Mouse (Mus musculus): ENCODE data around the gene Abhd8.
A peak's percentile ranks its signal among the peaks of the same experiment; 100 is the strongest.
"Not testable (repeated sequence)": the region's sequence is repeated elsewhere in the genome, so short reads cannot be mapped to it uniquely, and the experiment has no call there.

Abhd8 gene

DNA sequence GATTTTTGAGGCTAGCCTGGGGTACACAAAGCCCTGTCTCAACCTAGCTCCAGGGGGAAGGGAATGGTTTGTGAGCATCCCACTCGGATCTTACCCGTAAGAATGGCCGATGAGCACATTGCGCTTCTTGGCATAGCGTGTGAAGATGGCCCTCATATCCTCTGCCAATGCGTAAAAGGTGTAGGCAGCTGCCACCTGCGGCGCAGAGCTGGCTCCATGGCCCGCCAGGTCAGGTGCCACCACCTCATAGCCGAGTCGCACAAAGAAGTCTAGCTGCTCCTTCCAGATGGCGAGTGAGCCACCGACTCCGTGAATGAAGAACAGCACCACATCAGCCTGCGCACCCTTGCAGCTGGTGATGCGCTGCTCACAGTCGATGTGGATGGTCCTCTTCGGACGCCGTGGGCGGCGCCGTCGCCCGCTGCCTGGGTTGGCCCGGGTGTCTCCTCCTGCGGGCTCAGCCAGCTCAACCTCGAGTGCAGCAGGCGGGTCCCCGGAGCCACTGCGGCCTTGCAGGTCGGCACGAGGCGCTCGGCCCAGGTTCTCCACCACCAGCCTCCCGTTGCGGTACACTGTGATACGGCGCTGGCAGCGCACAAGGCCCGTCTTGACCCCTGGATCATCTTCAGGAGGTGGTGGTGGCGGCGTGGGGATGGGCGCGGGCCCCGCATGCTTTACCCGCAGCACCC is 2.2 kb downstream of the Abhd8 start:
- DNase-seq (ENCODE audit: low read depth, low spot score): peak; percentile 40

DNA sequence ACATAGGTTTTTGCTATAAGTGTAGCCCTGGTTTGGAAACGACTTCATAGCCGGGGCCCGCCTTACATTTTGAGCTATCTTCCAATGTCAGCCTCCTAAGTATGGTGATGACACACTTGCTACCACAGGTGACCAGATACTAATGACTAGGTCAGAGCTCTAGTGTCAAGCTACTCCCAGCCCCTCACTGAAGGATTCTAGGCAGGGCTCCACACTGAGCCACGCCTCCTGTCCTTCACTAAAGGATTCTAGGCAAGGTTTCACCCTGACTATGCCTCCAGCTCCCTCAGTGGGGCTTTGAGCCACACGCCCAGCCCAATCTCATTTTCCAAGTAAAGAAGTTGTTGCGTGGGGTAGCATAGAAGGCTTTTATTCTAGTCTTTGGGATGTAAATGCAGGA is 2.7 kb downstream of the Abhd8 start:
- DNase-seq (ENCODE audit: low read depth, low spot score): no peak

- DNase-seq (ENCODE audit: low read depth, low spot score): no peak
Measured at GRCm38 (mm10) chr8:71457659-71458270, 5.7 kb downstream of the Abhd8 start.

DNA sequence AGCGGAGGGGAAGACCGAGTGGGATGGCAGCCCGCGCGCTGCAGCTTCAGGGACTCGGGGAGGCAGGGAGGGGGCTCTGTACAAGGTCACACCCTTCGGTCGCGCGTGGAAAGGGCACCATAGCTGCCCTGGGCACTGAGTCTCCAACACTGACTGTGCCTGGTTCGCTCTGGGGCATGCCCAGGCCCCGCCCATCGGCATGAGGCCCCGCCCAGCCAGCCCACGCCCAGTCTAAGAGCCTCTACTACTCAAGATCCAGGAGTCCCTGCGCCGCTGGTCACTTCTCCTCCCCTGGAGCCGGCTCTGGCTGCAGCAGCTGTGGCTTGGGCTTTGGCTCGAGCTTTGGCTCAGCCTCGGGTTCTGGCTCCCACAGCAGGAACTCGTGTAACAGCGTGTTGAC is 6.5 kb downstream of the Abhd8 start:
- DNase-seq (ENCODE audit: low read depth, low spot score): no peak

DNA sequence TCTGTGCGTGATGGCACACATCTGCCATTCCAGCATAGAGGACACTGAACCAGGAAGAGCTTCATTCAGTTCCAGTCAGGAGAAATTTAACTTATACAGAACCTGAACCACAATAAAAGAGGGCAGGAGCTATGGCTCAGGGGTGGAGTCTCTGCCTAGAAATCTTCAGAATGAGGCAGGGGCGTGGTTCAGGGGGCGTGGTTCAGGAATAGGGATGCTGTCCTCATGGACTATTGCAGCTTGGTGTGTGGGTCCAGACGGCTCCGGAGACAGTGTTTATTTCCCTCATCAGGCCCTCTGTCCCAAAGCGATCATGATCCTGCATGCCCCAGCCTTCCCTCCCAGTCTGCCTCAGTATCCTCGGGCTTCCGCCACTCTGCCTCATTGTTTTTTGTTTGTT is 8.8 kb downstream of the Abhd8 start:
- no peak for DNase-seq (ENCODE audit: low read depth, low spot score)

- no peak for DNase-seq (ENCODE audit: low read depth, low spot score)
Measured at GRCm38 (mm10) chr8:71452669-71453068, 10.8 kb downstream of the Abhd8 start.

DNA sequence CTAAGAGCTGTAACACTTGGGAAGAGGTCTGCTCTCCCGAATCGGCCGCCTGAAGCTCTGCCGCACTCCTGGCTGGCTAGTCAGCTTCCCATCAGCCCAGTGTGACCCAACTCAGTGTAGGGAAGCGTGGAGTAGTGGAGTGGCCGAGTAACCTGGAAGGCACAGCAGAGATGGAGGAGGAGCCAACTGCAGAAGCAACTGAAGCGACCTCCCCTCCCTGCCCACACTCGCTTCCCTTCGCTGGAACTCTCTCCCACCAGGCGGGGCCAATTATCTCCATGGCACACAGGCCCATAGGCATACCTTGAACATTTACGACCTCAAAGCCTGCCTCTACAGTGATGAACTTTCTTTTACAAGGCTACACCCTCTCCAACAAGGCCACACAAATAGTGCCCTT is 11.7 kb downstream of the Abhd8 start:
- no peak for DNase-seq (ENCODE audit: low read depth, low spot score)

DNA sequence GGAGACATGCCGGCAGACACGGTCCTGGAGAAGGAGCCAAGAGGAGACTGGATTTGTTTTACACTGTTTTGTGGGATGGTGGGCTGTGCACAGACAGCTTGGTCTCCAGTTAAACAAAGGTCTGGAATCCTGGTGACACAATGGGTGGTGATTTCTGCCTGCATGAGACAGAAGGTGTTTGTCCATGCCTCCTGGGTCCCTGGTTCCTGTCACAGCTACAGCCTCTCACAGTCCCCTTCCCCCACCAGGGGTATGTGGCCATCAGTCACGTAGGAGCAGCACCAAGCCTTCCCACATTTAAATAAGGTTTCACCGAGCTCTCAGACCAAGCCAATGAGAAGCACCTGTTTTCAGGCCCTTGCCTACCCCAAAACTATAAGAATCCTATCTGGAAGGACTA is 12.1 kb downstream of the Abhd8 start:
- no peak for DNase-seq (ENCODE audit: low read depth, low spot score)

- no peak for DNase-seq (ENCODE audit: low read depth, low spot score)
Measured at GRCm38 (mm10) chr8:71445096-71445495, 18.4 kb downstream of the Abhd8 start.

GRCm38 (mm10) chr8:71441404-71441803 is 22.1 kb downstream of the Abhd8 start:
- peak; percentile 79 for DNase-seq (ENCODE audit: low read depth, low spot score)

- no peak for DNase-seq (ENCODE audit: low read depth, low spot score)
Measured at GRCm38 (mm10) chr8:71437041-71437440, 26.4 kb downstream of the Abhd8 start.

GRCm38 (mm10) chr8:71432935-71433334 is 30.5 kb downstream of the Abhd8 start:
- not testable (repeated sequence) for DNase-seq (ENCODE audit: low read depth, low spot score)

DNA sequence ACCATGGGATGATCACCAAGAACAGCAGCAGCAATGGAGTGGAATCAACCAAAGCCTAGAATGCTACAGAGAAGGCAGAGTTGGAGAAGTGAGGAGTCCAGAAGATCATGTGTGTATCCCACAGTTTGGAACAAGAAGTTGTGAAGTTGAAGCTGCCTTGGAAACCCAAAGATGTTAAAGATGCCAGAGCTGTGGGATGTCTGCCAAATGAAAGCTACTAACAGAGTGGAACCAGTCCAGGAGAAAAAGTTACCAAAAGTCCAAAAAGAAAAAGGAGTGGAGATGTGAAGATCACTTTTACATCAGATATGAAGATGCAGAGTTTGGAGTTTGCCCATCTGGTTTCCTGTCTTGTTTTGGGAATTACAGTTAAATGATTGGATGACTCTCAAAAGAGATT is 41.3 kb downstream of the Abhd8 start:
- DNase-seq (ENCODE audit: low read depth, low spot score): no peak

- no peak for DNase-seq (ENCODE audit: low read depth, low spot score)
Measured at GRCm38 (mm10) chr8:71411535-71412273, 51.8 kb downstream of the Abhd8 start.

- DNase-seq (ENCODE audit: low read depth, low spot score): no peak
Measured at GRCm38 (mm10) chr8:71408231-71408630, 55.2 kb downstream of the Abhd8 start.

DNA sequence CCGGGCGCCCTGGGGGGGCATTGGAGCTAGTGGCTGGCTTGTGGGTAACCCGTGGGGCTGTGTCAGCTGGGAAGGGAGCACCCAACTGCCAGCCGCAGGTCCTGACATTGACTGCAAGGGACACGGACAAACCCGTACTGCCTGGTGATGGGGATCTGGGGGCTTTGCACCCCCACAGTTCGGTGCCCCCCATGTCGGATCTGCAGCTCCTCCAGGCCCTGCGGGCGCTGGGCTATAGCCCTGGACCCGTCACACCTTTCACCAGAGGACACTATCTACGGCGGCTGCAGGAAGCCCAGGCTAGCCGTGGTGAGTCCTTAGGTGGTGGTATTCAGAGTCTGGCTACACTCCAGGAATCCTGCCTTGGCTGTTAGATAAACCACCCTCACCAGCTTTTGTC is 56.0 kb downstream of the Abhd8 start:
- DNase-seq (ENCODE audit: low read depth, low spot score): no peak
